Mouse (Mus musculus): Measurements from ENCODE around the gene Fam160a1.

The Fam160a1 gene

GRCm38 (mm10) chr3:85677133-85677532 is 140.0 kb downstream of the Fam160a1 start:
- DNase-seq: no peak

- DNase-seq: no peak
Measured at GRCm38 (mm10) chr3:85669844-85670243, 147.2 kb downstream of the Fam160a1 start.

- DNase-seq: no peak
Measured at GRCm38 (mm10) chr3:85667683-85668082, 149.4 kb downstream of the Fam160a1 start.

GRCm38 (mm10) chr3:85666736-85667135 is 150.4 kb downstream of the Fam160a1 start:
- DNase-seq: no peak

GRCm38 (mm10) chr3:85666166-85666565 is 150.9 kb downstream of the Fam160a1 start:
- DNase-seq: no peak

- DNase-seq: no peak
Measured at GRCm38 (mm10) chr3:85664591-85665171, 152.4 kb downstream of the Fam160a1 start.

- DNase-seq: no peak
Measured at GRCm38 (mm10) chr3:85663826-85664225, 153.3 kb downstream of the Fam160a1 start.

- DNase-seq: no peak
Measured at GRCm38 (mm10) chr3:85661926-85662813, 154.9 kb downstream of the Fam160a1 start.

GRCm38 (mm10) chr3:85659681-85660080 is 157.4 kb downstream of the Fam160a1 start:
- no peak for DNase-seq

GRCm38 (mm10) chr3:85655538-85655937 is 161.6 kb downstream of the Fam160a1 start:
- no peak for DNase-seq

GRCm38 (mm10) chr3:85652727-85653665 is 164.1 kb downstream of the Fam160a1 start:
- DNase-seq: no peak

GRCm38 (mm10) chr3:85649176-85649575 is 167.9 kb downstream of the Fam160a1 start:
- no peak for DNase-seq

- no peak for DNase-seq
Measured at GRCm38 (mm10) chr3:85645517-85646004, 171.5 kb downstream of the Fam160a1 start.

GRCm38 (mm10) chr3:85644814-85645213 is 172.3 kb downstream of the Fam160a1 start:
- no peak for DNase-seq

GRCm38 (mm10) chr3:85641751-85642150 is 175.3 kb downstream of the Fam160a1 start:
- no peak for DNase-seq

GRCm38 (mm10) chr3:85636716-85637447 is 180.2 kb downstream of the Fam160a1 start:
- no peak for DNase-seq

- DNase-seq: no peak
Measured at GRCm38 (mm10) chr3:85635591-85635990, 181.5 kb downstream of the Fam160a1 start.

- no peak for DNase-seq
Measured at GRCm38 (mm10) chr3:85635126-85635419, 182.0 kb downstream of the Fam160a1 start.

- no peak for DNase-seq
Measured at GRCm38 (mm10) chr3:85634389-85635125, 182.5 kb downstream of the Fam160a1 start.

GRCm38 (mm10) chr3:85633733-85634132 is 183.4 kb downstream of the Fam160a1 start:
- no peak for DNase-seq

- DNase-seq: no peak
Measured at GRCm38 (mm10) chr3:85629895-85630510, 187.1 kb downstream of the Fam160a1 start.
